Mouse (Mus musculus): ENCODE measurements at regions not wholly inside any gene's neighbourhood (a gene's known extent, or its start where the extent isn't known, plus 50 kb on each side); places are given as distances from the start of the nearest gene placed in this dataset.

- TF ChIP-seq FLI1 (IDR thresholded peaks at IDR 0.05; ENCODE audit: low read length) (no peak), GATA1 (IDR thresholded peaks at IDR 0.05; ENCODE audit: borderline replicate concordance, low read length) (no peak)
Observed at GRCm38 (mm10) chr4:82000590-82001405, 558.2 kb upstream of the Mpdz start.
